Mouse (Mus musculus) neural tube, embryonic 14.5 days (tissue): ENCODE results near the gene H2-M10.4. TPM values are rescaled to one million over a fixed set of nuclear protein-coding genes. Genes with fewer than 3 reads are reported as not detected.

Experiments used
- ATAC-seq: fragments of 200-750 bp; cut with Nextera tagmentation; 2 replicates; pipeline ENCODE4 v1.8.0; 2017; ENCODE audit warnings: low read depth, mild to moderate bottlenecking, moderate TSS enrichment, moderate library complexity
- H3K27ac ChIP-seq: fragments of 300-500 bp; sonication (generic); 2 replicates; pipeline ENCODE4 v1.5.1; 2014; ENCODE audit warnings: low read depth, mild to moderate bottlenecking, control low read depth, low read length, moderate library complexity, mixed read lengths
- H3K27me3 ChIP-seq: fragments of 300-500 bp; sonication (generic); 2 replicates; pipeline ENCODE4 v1.6.1; 2014; ENCODE audit warnings: low read length; ENCODE audit not compliant: control insufficient read depth, insufficient read depth
- H3K36me3 ChIP-seq: fragments of 300-500 bp; sonication (generic); 2 replicates; pipeline ENCODE4 v1.6.1; 2014; ENCODE audit warnings: low read length, mixed read lengths; ENCODE audit not compliant: control insufficient read depth, insufficient read depth
- H3K4me1 ChIP-seq: fragments of 300-500 bp; sonication (generic); 2 replicates; pipeline ENCODE4 v1.6.1; 2014; ENCODE audit warnings: low read length; ENCODE audit not compliant: control insufficient read depth, insufficient read depth
- H3K4me2 ChIP-seq: fragments of 300-500 bp; sonication (generic); 2 replicates; pipeline ENCODE4 v1.6.1; 2014; ENCODE audit warnings: mild to moderate bottlenecking, low read depth, low read length, control low read depth
- H3K4me3 ChIP-seq: fragments of 300-500 bp; sonication (generic); 2 replicates; pipeline ENCODE4 v1.5.1; 2014; ENCODE audit warnings: low read depth, low read length, control low read depth, mixed read lengths
- H3K9ac ChIP-seq: fragments of 300-500 bp; sonication (generic); replicated peaks from 2 replicates; pipeline ENCODE4 v1.6.1; 2014; ENCODE audit warnings: low read depth, mild to moderate bottlenecking, control low read depth, low read length, mixed read lengths
- H3K9me3 ChIP-seq: fragments of 300-500 bp; sonication (generic); 2 replicates; pipeline ENCODE4 v1.6.1; 2016; ENCODE audit warnings: low read length; ENCODE audit not compliant: control insufficient read depth
- WGBS: fragments of 180-500 bp; shearing (Covaris S2); extraction: QIAGEN DNeasy Blood & Tissue Kit; methylation state at CpG from one replicate; pipeline ENCODE4 v1.1.7; 2014; 5-methylcytosine and 5-hydroxymethylcytosine counted together
- polyA plus RNA-seq: library from polyadenylated mRNA; unstranded; fragments of >200 nt; fragmentation: Nextera tagmentation; extraction: Ambion mirVana; gene quantifications from 2 replicates; pipeline ENCODE4 v1.2.1, GENCODE M21; 2014

Gene H2-M10.4
- polyA plus RNA-seq, 1 experiment from 2014 or later = not detected

GRCm38 (mm10) chr17:36417416-36417815 is 44.7 kb downstream of the H2-M10.4 start:
- no peak overlapping the region for H3K4me2 ChIP-seq
- H3K27me3 ChIP-seq = no peaks in the 10 kb centered on the region
- H3K27ac ChIP-seq = no peak overlapping the region
- ATAC-seq = no peak
- no peaks in the 10 kb centered on the region for H3K36me3 ChIP-seq
- H3K4me3 ChIP-seq = no peak overlapping the region
- no peaks in the 10 kb centered on the region for H3K9me3 ChIP-seq
- H3K9ac ChIP-seq = no peak overlapping the region
- no peaks in the 10 kb centered on the region for H3K4me1 ChIP-seq
- WGBS = 68% methylated on average over 2 of the region's 2 CpGs

GRCm38 (mm10) chr17:36415407-36415806 is 46.7 kb downstream of the H2-M10.4 start:
- no peaks in the 10 kb centered on the region for H3K9me3 ChIP-seq
- no peak for ATAC-seq

GRCm38 (mm10) chr17:36414361-36414760 is 47.8 kb downstream of the H2-M10.4 start:
- Histone ChIP-seq H3K4me2 (no peak overlapping the region), H3K4me3 (no peak overlapping the region), H3K27ac (no peak overlapping the region), H3K4me1 (no peaks in the 10 kb centered on the region), H3K27me3 (no peaks in the 10 kb centered on the region), H3K9me3 (no peaks in the 10 kb centered on the region), H3K9ac (no peak overlapping the region), H3K36me3 (no peaks in the 10 kb centered on the region)
- ATAC-seq = no peak
- 86% methylated on average over 1 of the region's 1 CpGs for WGBS

More at GRCm38 (mm10) chr17:36415407-36415806, 46.7 kb downstream of the H2-M10.4 start:
- Histone ChIP-seq H3K4me2 (no peak overlapping the region), H3K4me3 (no peak overlapping the region), H3K27ac (no peak overlapping the region), H3K9ac (no peak overlapping the region), H3K27me3 (no peaks in the 10 kb centered on the region), H3K4me1 (no peaks in the 10 kb centered on the region), H3K36me3 (no peaks in the 10 kb centered on the region)
- whole genome bisulfite sequencing = 63% methylated on average over 1 of the region's 1 CpGs

Other genes with a start within 250 kb of the H2-M10.4 start
- gene Rpp21, start 204.3 kb downstream of the H2-M10.4 start, polyA plus RNA-seq = 132 and 170 TPM in 2 replicates
- 22.3 and 26.9 TPM in 2 replicates for gene Trim39, start 190.1 kb downstream of the H2-M10.4 start, polyA plus RNA-seq
- 0.24 TPM in 2 replicates for gene H2-M10.2, start 175.8 kb downstream of the H2-M10.4 start, polyA plus RNA-seq
- not detected in 2 replicates for gene H2-M10.1, start 136.2 kb downstream of the H2-M10.4 start, polyA plus RNA-seq
- not detected in 2 replicates for gene H2-M10.3, start 93.9 kb downstream of the H2-M10.4 start, polyA plus RNA-seq
- gene H2-M11, start 84.7 kb upstream of the H2-M10.4 start, polyA plus RNA-seq = not detected in 2 replicates
- gene H2-M9, start 180.3 kb upstream of the H2-M10.4 start, polyA plus RNA-seq = not detected in 2 replicates
- gene H2-M1, start 209.9 kb upstream of the H2-M10.4 start, polyA plus RNA-seq = not detected in 2 replicates